Mouse (Mus musculus) lung, adult 2 months (tissue): ENCODE measurements at regions not wholly inside any gene's neighbourhood (a gene's known extent, or its start where the extent isn't known, plus 50 kb on each side); places are given as distances from the start of the nearest gene placed in this dataset.
"Not testable (repeated sequence)": the region's sequence is repeated elsewhere in the genome, so short reads cannot be mapped to it uniquely, and the experiment has no call there.

Experiments used
- DNase-seq: peaks from one replicate; pipeline ENCODE4 v3.0.0; 2022
- H3K4me1 ChIP-seq: fragments of 200-500 bp; 2 replicates; pipeline ENCODE4 v1.6.1; 2011; ENCODE audit warnings: low read length; ENCODE audit not compliant: control insufficient read depth, insufficient read depth
- H3K4me3 ChIP-seq: fragments of 200-500 bp; replicated peaks from 2 replicates; pipeline ENCODE3; 2011; ENCODE audit warnings: low read depth, mild to moderate bottlenecking, control low read depth, low read length; ENCODE audit errors: extremely low read depth
- CTCF ChIP-seq: fragments of 200-500 bp; IDR thresholded peaks from 2 replicates; pipeline ENCODE4 v1.5.1; 2011; ENCODE audit warnings: mild to moderate bottlenecking, low read length, control low read depth; ENCODE audit not compliant: insufficient read depth
- POLR2A ChIP-seq: fragments of 200-500 bp; IDR thresholded peaks from 2 replicates; pipeline ENCODE4 v1.6.1; 2011; ENCODE audit warnings: low read depth, mild to moderate bottlenecking, control low read depth, low read length, borderline replicate concordance; ENCODE audit errors: extremely low read depth
- WGBS: fragments of 180-500 bp; shearing (Covaris S2); methylation state at CpG from one replicate; pipeline ENCODE4 v1.1.7; 2018; 5-methylcytosine and 5-hydroxymethylcytosine counted together

DNA sequence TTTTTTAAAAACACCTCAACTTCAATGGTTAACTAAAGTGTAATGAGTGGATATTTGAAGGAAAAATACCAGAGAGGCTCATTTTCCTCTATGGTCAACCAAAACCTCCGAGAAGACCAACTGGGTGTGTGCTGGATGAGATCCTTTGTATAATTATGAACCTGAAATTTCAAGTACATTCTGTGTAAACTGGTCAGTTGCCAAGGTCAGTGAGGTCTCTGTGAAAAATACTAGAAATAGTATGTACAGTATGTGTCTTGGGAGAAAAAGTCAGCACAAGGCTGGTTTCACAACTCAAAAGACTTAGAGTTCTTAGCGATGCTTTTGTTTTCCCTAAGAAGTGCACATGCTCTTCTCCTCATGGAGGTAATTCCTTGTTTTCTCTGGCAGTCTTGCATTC lies 476.2 kb upstream of the 2610301B20Rik start:
- H3K4me3 ChIP-seq, result no peak overlapping the region
- WGBS, result 65% methylated on average over 2 of the region's 2 CpGs
- no peak for DNase-seq

DNA sequence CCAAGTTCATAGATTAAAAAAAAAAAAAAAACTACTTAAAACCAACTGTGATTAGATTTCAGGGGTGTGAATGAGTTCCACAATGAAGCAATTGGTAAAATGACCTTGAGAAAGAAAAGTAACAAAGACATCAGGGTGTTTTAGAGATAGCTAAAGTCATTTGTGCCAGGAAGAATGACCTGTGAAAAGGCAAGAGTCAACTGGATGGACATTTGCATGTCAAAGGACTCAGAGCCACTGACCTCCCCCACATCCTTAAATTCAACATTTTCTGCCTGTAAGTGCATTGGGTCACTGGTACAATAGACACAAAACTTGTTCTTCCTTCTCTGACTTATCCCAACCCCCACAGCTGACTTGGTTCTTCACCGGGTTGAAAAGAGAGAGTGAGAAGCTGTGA lies 474.6 kb upstream of the 2610301B20Rik start:
- DNase-seq, result no peak
- TF ChIP-seq CTCF (no peak), POLR2A (no peak)
- Histone ChIP-seq H3K4me1 (no peaks in the 10 kb centered on the region; the same call in 1 of the 2 replicates), H3K4me3 (no peak overlapping the region)
- WGBS, result 69% methylated on average over 1 of the region's 1 CpGs

More for the DNA sequence above, 476.2 kb upstream of the 2610301B20Rik start:
- no peak for TF ChIP-seq POLR2A
- TF ChIP-seq CTCF, result no peak
- no peaks in the 10 kb centered on the region; the same call in 1 of the 2 replicates for H3K4me1 ChIP-seq

DNA sequence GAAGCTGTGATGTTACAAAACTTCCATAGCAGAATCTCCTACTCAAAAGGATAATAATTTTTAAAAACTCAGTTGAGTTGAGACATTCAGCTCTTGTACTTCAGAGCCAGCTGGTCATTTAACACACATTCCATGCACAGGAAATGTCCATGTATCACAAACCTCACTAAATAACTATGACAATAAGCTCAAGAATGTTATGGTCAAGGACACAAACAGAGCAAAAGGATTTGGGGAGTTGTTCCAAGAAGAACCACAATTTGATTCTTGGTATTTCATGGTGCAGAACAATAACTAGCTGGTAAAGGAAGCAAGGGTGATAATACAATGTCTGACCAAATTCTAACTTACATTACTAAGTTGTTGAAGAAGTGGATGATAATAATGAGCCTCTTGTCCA lies 471.4 kb upstream of the 2610301B20Rik start:
- DNase-seq, result no peak
- no peak for TF ChIP-seq POLR2A
- TF ChIP-seq CTCF, result no peak
- no peaks in the 10 kb centered on the region; the same call in 1 of the 2 replicates for H3K4me1 ChIP-seq
- H3K4me3 ChIP-seq, result no peak overlapping the region

DNA sequence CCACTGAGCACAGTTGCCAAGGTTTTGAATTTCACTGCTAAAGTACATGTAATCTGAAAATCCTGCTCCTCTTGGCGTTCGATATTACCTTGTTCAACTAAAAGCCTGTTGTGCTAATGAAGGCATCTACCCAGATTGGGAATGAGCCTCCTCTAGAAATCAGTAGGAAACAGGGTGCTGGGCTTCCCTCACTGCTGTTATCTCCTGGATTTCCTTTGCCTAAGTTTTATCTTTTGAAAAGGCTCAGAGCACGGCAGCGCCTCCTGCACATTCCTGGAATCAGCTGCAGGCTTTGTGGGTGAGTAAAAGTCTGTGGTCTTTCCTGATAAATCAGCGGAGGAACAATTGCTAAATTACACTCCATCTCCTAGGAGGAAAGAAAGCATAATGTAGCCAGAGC lies 469.9 kb upstream of the 2610301B20Rik start:
- no peak overlapping the region for H3K4me3 ChIP-seq
- TF ChIP-seq POLR2A (no peak), CTCF (no peak)
- no peaks in the 10 kb centered on the region; the same call in 1 of the 2 replicates for H3K4me1 ChIP-seq
- 53% methylated on average over 5 of the region's 5 CpGs for WGBS
- no peak for DNase-seq

DNA sequence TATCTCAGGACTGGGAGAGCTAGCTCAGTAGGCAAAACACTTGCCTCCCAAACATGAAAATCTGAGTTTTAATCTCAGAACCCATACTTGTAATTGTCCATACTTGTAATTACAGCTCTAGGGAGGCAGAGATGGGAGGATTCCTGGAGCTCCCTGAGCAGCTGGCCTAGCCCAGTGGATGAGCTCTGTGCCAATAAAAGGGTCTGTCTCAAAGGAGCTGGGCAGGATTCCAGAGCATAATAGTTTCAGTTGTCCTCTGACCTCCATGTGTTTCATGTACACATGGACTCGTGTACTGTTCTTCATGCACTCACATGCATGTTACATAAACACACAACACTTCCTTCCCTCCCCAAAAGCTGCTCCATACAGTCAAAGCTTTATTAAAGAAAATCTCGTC lies 469.2 kb upstream of the 2610301B20Rik start:
- no peak for DNase-seq
- Histone ChIP-seq H3K4me1 (no peaks in the 10 kb centered on the region; the same call in 1 of the 2 replicates), H3K4me3 (no peak overlapping the region)
- 30% methylated on average over 2 of the region's 2 CpGs for WGBS
- TF ChIP-seq POLR2A, result no peak
- no peak for TF ChIP-seq CTCF

DNA sequence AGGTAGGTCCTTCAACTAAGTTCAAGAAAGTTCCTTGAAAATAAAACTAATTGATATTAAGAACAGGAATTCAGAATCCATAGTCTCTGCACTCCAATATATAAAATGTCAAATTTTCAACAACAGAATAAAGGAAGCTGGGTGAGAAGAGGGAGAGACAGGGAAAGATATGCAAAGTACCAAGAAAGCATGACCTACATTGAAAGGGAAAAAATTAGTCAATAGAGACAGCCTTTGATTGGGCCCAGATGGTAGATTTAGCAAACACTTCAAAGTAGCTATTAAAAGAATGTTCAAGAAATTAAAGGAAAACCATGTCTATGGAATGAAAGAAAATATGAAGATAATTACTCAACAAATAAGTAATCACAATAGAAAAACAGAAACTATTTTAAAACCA lies 460.0 kb upstream of the 2610301B20Rik start:
- Histone ChIP-seq H3K4me1 (no peaks in the 10 kb centered on the region), H3K4me3 (no peak overlapping the region)
- DNase-seq, result no peak
- TF ChIP-seq CTCF (no peak), POLR2A (no peak)

DNA sequence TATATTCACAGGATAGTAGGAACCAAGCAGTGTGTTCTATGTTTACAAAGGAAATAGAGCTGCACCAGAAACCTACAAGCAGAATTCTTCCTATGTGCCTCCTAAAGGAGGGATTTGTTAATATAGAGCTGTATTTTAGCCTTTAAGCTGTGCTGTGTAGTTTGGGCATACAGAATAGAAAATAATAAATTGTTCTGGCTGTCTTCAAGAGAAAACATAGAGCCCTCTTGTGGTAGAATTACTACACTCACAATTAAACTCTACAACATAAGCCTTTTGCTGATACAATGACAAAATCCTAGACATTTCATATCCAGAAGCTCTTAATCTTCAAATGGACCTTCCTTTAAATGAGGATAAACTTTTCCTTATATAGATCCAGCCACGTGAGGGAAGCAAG lies 452.9 kb upstream of the 2610301B20Rik start:
- Histone ChIP-seq H3K4me1 (no peaks in the 10 kb centered on the region), H3K4me3 (no peak overlapping the region)
- no peak for DNase-seq
- 31% methylated on average over 1 of the region's 1 CpGs for WGBS
- TF ChIP-seq POLR2A (no peak), CTCF (no peak)

DNA sequence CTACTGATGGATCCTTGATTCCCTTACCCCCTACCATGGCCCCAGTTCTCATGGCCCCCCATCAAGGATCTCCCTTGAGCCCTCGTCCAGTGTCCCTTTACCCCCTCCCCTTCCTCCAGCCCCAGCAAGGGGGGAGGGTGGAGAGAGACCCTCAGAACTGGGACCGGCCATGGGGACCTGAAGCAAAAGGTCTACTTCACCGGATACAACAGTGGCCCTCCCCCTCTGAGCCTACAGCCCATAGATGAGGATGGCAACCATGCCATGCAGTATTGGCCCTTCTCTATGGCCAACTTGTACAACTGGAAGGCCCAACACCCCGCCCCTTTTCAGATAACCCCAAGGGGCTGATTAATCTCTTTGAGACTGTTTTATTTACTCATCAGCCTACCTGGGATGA lies 439.9 kb upstream of the 2610301B20Rik start:
- WGBS, result 86% methylated on average over 4 of the region's 4 CpGs
- TF ChIP-seq POLR2A (no peak), CTCF (no peak)

DNA sequence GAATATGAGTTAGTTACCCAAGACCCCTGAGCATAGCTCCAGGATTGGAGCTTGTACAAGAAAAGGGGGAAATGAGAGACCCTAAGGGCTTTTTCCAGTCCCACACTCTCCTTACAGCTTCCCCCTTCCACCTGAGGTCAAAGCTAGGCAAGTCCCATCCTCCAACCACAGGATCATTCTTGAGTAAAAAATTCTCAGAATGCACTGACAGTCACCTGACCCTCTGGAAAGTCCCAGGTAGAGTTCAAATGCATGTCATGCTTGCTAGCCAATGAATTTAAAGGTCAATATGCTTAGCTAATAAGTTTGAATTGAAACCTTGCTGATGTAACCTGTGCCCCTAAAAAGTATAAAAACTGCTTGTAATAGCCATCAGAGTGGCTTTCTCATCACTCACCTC lies 434.4 kb upstream of the 2610301B20Rik start:
- DNase-seq, H3K4me3 ChIP-seq: not testable (repeated sequence)

More for the DNA sequence above, 439.9 kb upstream of the 2610301B20Rik start:
- no peak overlapping the region for H3K4me3 ChIP-seq
- no peaks in the 10 kb centered on the region for H3K4me1 ChIP-seq
- DNase-seq, result no peak

DNA sequence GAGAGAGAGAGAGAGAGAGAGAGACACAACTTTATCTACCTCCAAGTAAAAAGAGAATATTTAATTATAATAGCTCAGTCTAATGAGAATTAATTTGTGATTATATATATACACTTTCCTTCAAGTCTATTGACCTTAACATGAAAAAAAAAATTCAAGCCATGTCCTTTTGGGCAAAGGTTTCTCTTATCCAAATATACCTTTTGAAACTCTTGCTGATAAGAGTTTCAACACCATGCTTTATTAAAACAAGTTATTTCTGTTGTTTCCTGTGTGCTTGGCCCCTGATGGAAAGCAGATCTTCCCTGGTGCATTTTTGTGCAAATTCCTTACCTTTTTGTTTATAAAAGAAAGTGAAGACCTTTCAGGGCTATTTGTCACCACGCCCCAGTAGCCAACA lies 414.7 kb upstream of the 2610301B20Rik start:
- Histone ChIP-seq H3K4me3 (no peak overlapping the region), H3K4me1 (no peaks in the 10 kb centered on the region)
- DNase-seq, result no peak
- TF ChIP-seq POLR2A, result no peak
- TF ChIP-seq CTCF, result no peak
- 31% methylated on average over 1 of the region's 1 CpGs for WGBS

More for the DNA sequence above, 434.4 kb upstream of the 2610301B20Rik start:
- H3K4me1 ChIP-seq, result not testable (repeated sequence)

DNA sequence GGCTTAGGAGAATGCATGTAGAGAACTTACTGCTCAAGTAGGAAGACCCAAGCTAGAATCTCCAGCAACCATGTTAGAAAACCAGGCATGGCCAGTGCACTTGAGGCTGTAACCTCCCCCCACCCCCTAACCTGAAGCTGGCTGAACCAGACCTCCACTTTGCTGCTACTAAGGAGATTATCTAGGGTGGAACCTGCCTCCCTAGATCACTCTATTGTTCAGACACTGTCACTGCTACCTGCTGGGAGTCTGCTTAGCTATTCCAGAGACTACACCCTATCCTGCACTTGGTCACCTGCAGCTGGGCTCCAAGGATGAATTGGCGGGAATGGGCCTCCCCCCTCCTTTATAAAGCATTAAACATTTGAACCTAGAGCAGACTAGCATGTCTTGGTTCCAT lies 393.4 kb upstream of the 2610301B20Rik start:
- 78% methylated on average over 1 of the region's 1 CpGs for WGBS
- no peak for DNase-seq
- TF ChIP-seq CTCF (no peak), POLR2A (no peak)
- H3K4me3 ChIP-seq, result no peak overlapping the region
- no peaks in the 10 kb centered on the region for H3K4me1 ChIP-seq
